Mouse (Mus musculus) neural tube, embryonic 11.5 days (tissue): ENCODE data around the gene Dtymk. TPM values are rescaled to one million over a fixed set of nuclear protein-coding genes. Genes with fewer than 3 reads are reported as not detected.

Experiments
- ATAC-seq: fragments of 200-750 bp; cut with Nextera tagmentation; 2 replicates; pipeline ENCODE4 v1.8.0; 2017; ENCODE audit warnings: moderate number of reproducible peaks, mild to moderate bottlenecking, moderate TSS enrichment, moderate library complexity; ENCODE audit not compliant: insufficient read depth, low FRiP score, low TSS enrichment
- DNase-seq: peaks from one replicate; pipeline ENCODE4 v3.0.0-alpha.2; 2015; ENCODE audit warnings: low spot score
- H3K27ac ChIP-seq: fragments of 300-500 bp; sonication (generic); 2 replicates; pipeline ENCODE4 v1.5.1; 2014; ENCODE audit warnings: low read depth, mild to moderate bottlenecking, low read length
- H3K27me3 ChIP-seq: fragments of 300-500 bp; sonication (generic); 2 replicates; pipeline ENCODE4 v1.6.1; 2014; ENCODE audit warnings: mild to moderate bottlenecking, low read length, mixed read lengths; ENCODE audit not compliant: control insufficient read depth, insufficient read depth
- H3K36me3 ChIP-seq: fragments of 300-500 bp; sonication (generic); 2 replicates; pipeline ENCODE4 v1.6.1; 2014; ENCODE audit warnings: mild to moderate bottlenecking, low read length, moderate library complexity, mixed read lengths; ENCODE audit not compliant: control insufficient read depth, insufficient read depth
- H3K4me1 ChIP-seq: fragments of 300-500 bp; sonication (generic); 2 replicates; pipeline ENCODE4 v1.6.1; 2014; ENCODE audit warnings: low read length, mixed read lengths; ENCODE audit not compliant: control insufficient read depth, insufficient read depth
- H3K4me2 ChIP-seq: fragments of 300-500 bp; sonication (generic); 2 replicates; pipeline ENCODE4 v1.6.1; 2014; ENCODE audit warnings: low read depth, mild to moderate bottlenecking, moderate library complexity
- H3K4me3 ChIP-seq: fragments of 300-500 bp; sonication (generic); 2 replicates; pipeline ENCODE4 v1.5.1; 2014; ENCODE audit warnings: low read depth, low read length
- H3K9ac ChIP-seq: fragments of 300-500 bp; sonication (generic); 2 replicates; pipeline ENCODE4 v1.6.1; 2014; ENCODE audit warnings: mild to moderate bottlenecking, low read length
- H3K9me3 ChIP-seq: fragments of 300-500 bp; sonication (generic); 2 replicates; pipeline ENCODE4 v1.6.1; 2016; ENCODE audit warnings: low read length; ENCODE audit not compliant: control insufficient read depth
- WGBS: fragments of 180-500 bp; shearing (Covaris S2); extraction: QIAGEN DNeasy Blood & Tissue Kit; methylation state at CpG from one replicate; pipeline ENCODE4 v1.1.7; 2014; 5-methylcytosine and 5-hydroxymethylcytosine counted together
- polyA plus RNA-seq: library from polyadenylated mRNA; unstranded; fragments of >200 nt; fragmentation: Nextera tagmentation; extraction: Ambion mirVana; gene quantifications from 2 replicates; pipeline ENCODE4 v1.2.1, GENCODE M21; 2014

Dtymk gene
- polyA plus RNA-seq, 1 experiment from 2014 or later: 199 TPM

- H3K9me3 ChIP-seq: no peaks in the 10 kb centered on the region
- DNase-seq (no peak), ATAC-seq (no peak)
- peaks cover 6% of the 10 kb centered on the region; the same call in 1 of the 2 replicates for H3K4me1 ChIP-seq
- H3K9ac ChIP-seq: no peak overlapping the region
- H3K36me3 ChIP-seq: no peaks in the 10 kb centered on the region
- H3K27ac ChIP-seq: no peak overlapping the region
- no peak overlapping the region for H3K4me3 ChIP-seq
- peak overlapping the region; percentile 87; the same call in 1 of the 2 replicates for H3K4me2 ChIP-seq
- no peaks in the 10 kb centered on the region for H3K27me3 ChIP-seq
Observed at GRCm38 (mm10) chr1:93756154-93756553, 45.6 kb downstream of the Dtymk start.

DNA sequence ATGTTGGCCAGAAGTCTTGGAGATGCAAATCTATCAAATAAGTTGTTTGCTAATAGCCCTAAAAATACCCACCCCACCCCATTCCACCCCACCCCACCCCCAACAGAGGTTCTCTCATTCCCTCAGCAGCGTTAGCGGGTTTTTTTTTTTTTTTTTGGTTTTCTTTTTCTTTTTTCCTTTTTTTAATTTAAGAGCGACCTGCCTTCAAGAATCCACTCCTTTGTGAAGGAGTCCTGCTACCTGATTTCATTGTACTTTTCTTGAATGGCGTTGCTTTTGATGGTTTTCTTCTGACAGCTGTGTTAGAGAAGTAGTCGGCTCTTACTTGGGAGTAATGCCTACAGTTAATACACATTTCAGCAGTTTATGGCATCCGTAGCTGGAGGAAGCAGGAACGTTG lies 46.1 kb downstream of the Dtymk start:
- Histone ChIP-seq H3K27me3 (no peaks in the 10 kb centered on the region), H3K4me3 (peak overlapping the region; percentile 95), H3K9me3 (no peaks in the 10 kb centered on the region), H3K9ac (peak overlapping the region; percentile 85; the same call in 1 of the 2 replicates), H3K4me1 (peaks cover 6% of the 10 kb centered on the region; the same call in 1 of the 2 replicates), H3K27ac (no peak overlapping the region), H3K4me2 (peak overlapping the region; percentile 87), H3K36me3 (no peaks in the 10 kb centered on the region)
- no peak for DNase-seq
- WGBS: 34% methylated on average over 6 of the region's 7 CpGs
- no peak for ATAC-seq

DNA sequence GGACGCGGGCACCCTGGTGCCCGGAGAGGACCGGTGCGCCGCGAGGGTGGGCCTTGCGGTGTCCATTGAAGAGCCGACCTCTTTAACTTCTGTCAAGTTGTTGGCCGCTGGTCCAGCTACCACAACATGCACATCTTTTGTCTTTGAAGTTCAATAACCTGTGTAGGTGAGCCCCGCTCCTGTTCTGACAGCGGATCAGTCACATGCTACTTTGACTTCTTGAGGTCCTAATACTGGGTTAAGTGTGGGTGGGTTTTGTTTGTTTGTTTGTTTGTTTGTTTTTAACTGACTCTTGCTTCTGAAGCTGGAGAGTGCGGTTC lies 46.5 kb downstream of the Dtymk start:
- no peak for DNase-seq
- WGBS: 0% methylated on average over 13 of the region's 13 CpGs

GRCm38 (mm10) chr1:93754573-93755290 lies 47.0 kb downstream of the Dtymk start, which contains the start of gene Thap4:
Gene Thap4 (minus strand): TSS chr1:93754864.
- H3K27ac ChIP-seq: peak within 1 kb of the TSS; percentile 86
- ATAC-seq: peak; percentile 90
- peak within 1 kb of the TSS; percentile 95 for H3K4me3 ChIP-seq
- no peaks in the 10 kb centered on the region for H3K9me3 ChIP-seq
- peaks cover 6% of the 10 kb centered on the region; the same call in 1 of the 2 replicates for H3K4me1 ChIP-seq
- peak within 1 kb of the TSS; percentile 87 for H3K4me2 ChIP-seq
- H3K36me3 ChIP-seq: peaks cover 4% of the 10 kb centered on the region
- under 1% methylated on average over 106 of the region's 121 CpGs for WGBS
- H3K27me3 ChIP-seq: no peaks in the 10 kb centered on the region
- H3K9ac ChIP-seq: peak within 1 kb of the TSS; percentile 85
- DNase-seq: peak; percentile 93

More for the DNA sequence above, 46.5 kb downstream of the Dtymk start:
- Histone ChIP-seq H3K4me2 (peak overlapping the region; percentile 87), H3K4me3 (peak overlapping the region; percentile 95), H3K9ac (peak overlapping the region; percentile 85), H3K9me3 (no peaks in the 10 kb centered on the region), H3K27ac (peak overlapping the region; percentile 86), H3K27me3 (no peaks in the 10 kb centered on the region), H3K4me1 (peaks cover 6% of the 10 kb centered on the region; the same call in 1 of the 2 replicates), H3K36me3 (peaks cover 3% of the 10 kb centered on the region; the same call in 1 of the 2 replicates)
- ATAC-seq: no peak

GRCm38 (mm10) chr1:93753911-93754572 lies 47.7 kb downstream of the Dtymk start:
- peak overlapping the region; percentile 87 for H3K4me2 ChIP-seq
- no peaks in the 10 kb centered on the region for H3K9me3 ChIP-seq
- peak overlapping the region; percentile 95 for H3K4me3 ChIP-seq
- peaks cover 5% of the 10 kb centered on the region for H3K36me3 ChIP-seq
- under 1% methylated on average over 59 of the region's 59 CpGs for WGBS
- peak overlapping the region; percentile 85 for H3K9ac ChIP-seq
- DNase-seq (peak; percentile 56), ATAC-seq (peak; percentile 8; the same call in 1 of the 2 replicates)
- H3K4me1 ChIP-seq: peaks cover 6% of the 10 kb centered on the region; the same call in 1 of the 2 replicates
- H3K27ac ChIP-seq: peak overlapping the region; percentile 86
- H3K27me3 ChIP-seq: no peaks in the 10 kb centered on the region

DNA sequence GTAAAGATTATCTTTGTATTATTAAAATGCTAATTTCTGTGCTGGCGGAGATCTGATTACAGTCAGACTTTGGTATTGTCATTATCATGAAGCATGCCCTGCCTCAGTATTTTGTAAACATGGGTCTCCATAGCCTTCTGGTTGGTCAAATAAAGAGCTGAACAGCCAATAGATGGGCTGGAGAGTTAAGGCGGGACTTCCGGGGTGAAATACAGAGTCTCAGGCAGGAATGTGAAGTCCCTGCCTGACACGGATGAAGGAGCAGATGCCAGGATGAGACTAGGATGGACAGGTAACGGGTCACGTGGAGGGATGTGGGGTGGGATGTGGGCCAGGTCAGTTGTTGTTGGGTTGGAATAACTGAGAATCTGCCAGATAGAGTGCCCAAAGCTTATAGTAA lies 50.4 kb downstream of the Dtymk start, which contains the start of gene Atg4b:
Atg4b (plus strand) TSS at position 211 of the 400 bp plus-strand sequence.
- Histone ChIP-seq H3K4me3 (no peak within 1 kb of the TSS), H3K27ac (no peak within 1 kb of the TSS), H3K4me1 (peaks cover 6% of the 10 kb centered on the region; the same call in 1 of the 2 replicates), H3K9ac (no peak within 1 kb of the TSS), H3K27me3 (no peaks in the 10 kb centered on the region), H3K9me3 (no peaks in the 10 kb centered on the region), H3K36me3 (peaks cover 5% of the 10 kb centered on the region), H3K4me2 (no peak within 1 kb of the TSS)
- DNase-seq: no peak
- no peak for ATAC-seq
- WGBS: 88% methylated on average over 6 of the region's 6 CpGs

DNA sequence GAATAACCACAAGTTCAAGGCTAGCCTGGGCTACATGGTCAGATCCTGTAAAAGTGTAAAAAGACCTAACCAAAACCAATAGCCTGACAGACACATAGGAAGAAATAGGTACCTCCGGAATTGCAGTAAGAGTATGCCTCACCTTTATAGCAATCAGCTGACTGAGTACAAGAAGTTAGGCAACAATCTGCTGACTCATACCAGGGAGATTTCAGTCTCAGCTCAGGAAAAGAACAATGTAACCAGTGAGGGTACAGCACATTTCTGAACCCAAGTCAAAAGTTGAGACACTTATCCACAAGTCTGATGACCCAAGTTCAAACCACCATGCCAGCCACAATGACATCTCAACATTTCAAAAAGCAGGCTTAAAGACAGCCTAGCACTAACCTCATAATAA lies 53.2 kb downstream of the Dtymk start:
- no peaks in the 10 kb centered on the region for H3K9me3 ChIP-seq
- H3K27me3 ChIP-seq: no peaks in the 10 kb centered on the region
- peaks cover 4% of the 10 kb centered on the region; the same call in 1 of the 2 replicates for H3K4me1 ChIP-seq
- no peak overlapping the region for H3K9ac ChIP-seq
- H3K27ac ChIP-seq: no peak overlapping the region
- 97% methylated on average over 1 of the region's 1 CpGs for WGBS
- H3K4me2 ChIP-seq: no peak overlapping the region
- H3K4me3 ChIP-seq: no peak overlapping the region
- DNase-seq: no peak
- ATAC-seq: no peak
- peaks cover 5% of the 10 kb centered on the region for H3K36me3 ChIP-seq

GRCm38 (mm10) chr1:93746179-93746578 lies 55.6 kb downstream of the Dtymk start:
- Histone ChIP-seq H3K27ac (no peak overlapping the region), H3K4me3 (no peak overlapping the region), H3K36me3 (peaks cover 5% of the 10 kb centered on the region), H3K9me3 (no peaks in the 10 kb centered on the region), H3K4me1 (no peaks in the 10 kb centered on the region), H3K4me2 (no peak overlapping the region), H3K27me3 (no peaks in the 10 kb centered on the region), H3K9ac (no peak overlapping the region)
- 81% methylated on average over 5 of the region's 5 CpGs for WGBS
- ATAC-seq (no peak), DNase-seq (no peak)
